Comparison of ENCODE assay signal across 15 mouse cellular contexts in the genomic region with DNA sequence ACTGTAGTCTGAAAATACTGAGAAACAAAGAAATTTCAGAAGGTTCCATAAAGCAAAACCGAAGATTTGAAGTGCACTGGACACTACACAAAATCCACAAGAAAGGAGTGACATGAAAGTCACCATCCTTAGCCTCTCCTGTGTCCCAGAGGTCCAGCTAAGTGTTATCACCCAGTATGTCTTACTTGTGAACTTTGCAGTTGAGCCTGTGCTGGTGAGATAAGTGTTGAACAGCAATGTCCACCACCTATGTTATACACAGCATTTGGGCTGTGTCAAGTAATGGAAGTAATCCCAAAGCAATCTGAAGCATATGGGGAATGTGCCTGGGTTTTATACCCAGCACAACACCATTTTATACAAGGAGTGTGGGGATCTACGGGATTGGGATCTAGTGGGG.
"Had no signal": no experiment of that assay in that cellular context is flagged by ENCODE, and none has a peak within 500 bp of the region (broad histone marks: within the 10 kb centered on the region; RNA-seq: fewer than 3 reads in every experiment).

No protein-coding gene starts in this region.

- H3K27me3 ChIP-seq: limb, embryonic 12.5 days; lung, embryonic 15.5 days; megakaryocyte, embryonic 14.5 days; midbrain, embryonic 15.5 days had no signal

- H3K9me3 ChIP-seq: lung, embryonic 15.5 days; midbrain, embryonic 15.5 days had no signal

- H3K4me3 ChIP-seq: layer of hippocampus, adult 2 months; limb, embryonic 12.5 days; lung, embryonic 15.5 days; megakaryocyte, embryonic 14.5 days; midbrain, embryonic 15.5 days had no signal

- H3K36me3 ChIP-seq: limb, embryonic 12.5 days; lung, embryonic 15.5 days; midbrain, embryonic 15.5 days had no signal

- ATAC-seq: inflammation-experienced regulatory T-cells, adult 6 months; intestine, postnatal 0 days; midbrain, embryonic 15.5 days had no signal

- H3K27ac ChIP-seq: layer of hippocampus, adult 2 months; limb, embryonic 12.5 days; lung, embryonic 15.5 days; macrophage; midbrain, embryonic 15.5 days had no signal

- H3K9ac ChIP-seq: limb, embryonic 12.5 days; lung, embryonic 15.5 days; midbrain, embryonic 15.5 days had no signal

- DNase-seq: kidney, adult 9 months; kidney, postnatal 4 days; lung, postnatal 14 days; right cerebral cortex, adult 18-20 months; right cerebral cortex, postnatal 25 days; thymus, postnatal 4 days had no signal

- H3K4me2 ChIP-seq: limb, embryonic 12.5 days; lung, embryonic 15.5 days; midbrain, embryonic 11.5 days; midbrain, embryonic 15.5 days had no signal

- H3K4me1 ChIP-seq: limb, embryonic 12.5 days; lung, embryonic 15.5 days; megakaryocyte, embryonic 14.5 days; midbrain, embryonic 15.5 days had no signal
